Mouse (Mus musculus) layer of hippocampus, adult 9-11 months (tissue): Measurements from ENCODE around the gene Mgll.

Source experiments
- DNase-seq: peaks from one replicate; pipeline ENCODE4 v3.0.0; 2022

Gene Mgll

GRCm38 (mm10) chr6:88857830-88858229 lies 133.6 kb downstream of the Mgll start:
- no peak for DNase-seq

- no peak for DNase-seq
Observed at GRCm38 (mm10) chr6:88858341-88858740, 134.1 kb downstream of the Mgll start.

- DNase-seq = peak; percentile 60
Observed at GRCm38 (mm10) chr6:88860914-88861313, 136.7 kb downstream of the Mgll start.

- no peak for DNase-seq
Observed at GRCm38 (mm10) chr6:88865704-88866103, 141.5 kb downstream of the Mgll start.

GRCm38 (mm10) chr6:88869459-88869858 lies 145.2 kb downstream of the Mgll start:
- DNase-seq = no peak

GRCm38 (mm10) chr6:88870594-88870993 lies 146.4 kb downstream of the Mgll start:
- peak; percentile 35 for DNase-seq

- DNase-seq = peak; percentile 64
Observed at GRCm38 (mm10) chr6:88871546-88871945, 147.3 kb downstream of the Mgll start.

- DNase-seq = no peak
Observed at GRCm38 (mm10) chr6:88872811-88873210, 148.6 kb downstream of the Mgll start.

GRCm38 (mm10) chr6:88873965-88874867 lies 150.0 kb downstream of the Mgll start:
- DNase-seq = peak; percentile 43

GRCm38 (mm10) chr6:88874868-88875508 lies 150.8 kb downstream of the Mgll start, which contains the start of gene Podxl2:
Podxl2 (minus strand) TSS chr6:88875044.
- DNase-seq = peak; percentile 74
